Mouse (Mus musculus): Measurements from ENCODE around the gene Gab2. TPM values are rescaled to one million over a fixed set of nuclear protein-coding genes. Genes with fewer than 3 reads are reported as not detected.
"Not testable (repeated sequence)": the region's sequence is repeated elsewhere in the genome, so short reads cannot be mapped to it uniquely, and the experiment has no call there.

Gene Gab2
- polyA plus RNA-seq, 1 experiment from 2014 or later: 3.4 TPM

DNA sequence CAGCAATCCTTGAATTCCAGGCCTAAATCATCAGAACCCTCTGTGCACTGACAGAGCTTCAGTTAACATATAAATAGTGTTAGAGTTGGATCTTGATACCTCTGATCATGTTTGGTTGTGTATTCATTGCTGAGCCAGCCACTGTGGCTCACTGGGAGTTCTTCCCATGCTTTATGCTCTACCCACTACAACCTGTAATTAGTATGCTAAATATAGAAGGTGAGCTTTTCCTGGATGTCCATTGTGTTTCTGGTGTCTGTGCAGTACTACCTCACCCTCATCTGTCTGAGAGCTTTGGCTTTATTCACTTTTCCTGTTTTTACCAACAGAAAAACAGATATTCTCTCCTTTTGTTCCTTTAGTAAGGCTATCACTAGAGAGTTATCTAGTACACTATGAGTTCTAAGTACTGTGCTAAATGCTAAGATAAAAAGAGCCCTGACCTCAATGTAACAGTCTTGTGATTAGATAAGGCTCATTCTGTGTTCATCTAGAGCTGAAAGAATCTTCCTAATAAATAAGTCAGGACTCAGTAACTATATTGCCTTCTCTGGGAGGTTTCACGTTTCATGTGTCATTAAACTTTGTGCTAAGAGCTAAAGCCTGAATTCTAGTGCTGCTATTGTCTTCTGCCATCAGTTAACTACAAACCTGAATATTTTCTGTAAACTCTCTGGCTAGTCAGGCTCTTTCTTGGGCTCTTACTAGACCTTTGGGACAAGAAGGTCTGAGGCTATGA is 127.6 kb downstream of the Gab2 start:
- Histone ChIP-seq H3K9me3 (ENCODE audit: control insufficient read depth, low read length) (no peaks in the 10 kb centered on the region), H3K4me3 (ENCODE audit: low read depth, low read length) (no peak overlapping the region), H3K27me3 (ENCODE audit: control insufficient read depth, insufficient read depth, low read length) (no peaks in the 10 kb centered on the region), H3K36me3 (ENCODE audit: control insufficient read depth, insufficient read depth, low read length) (no peaks in the 10 kb centered on the region), H3K4me2 (replicated peaks; ENCODE audit: low read depth) (no peak overlapping the region), H3K4me1 (replicated peaks; ENCODE audit: control insufficient read depth, insufficient read depth) (no peaks in the 10 kb centered on the region), H3K27ac (replicated peaks) (no peak overlapping the region), H3K9ac (ENCODE audit: low read length) (no peak overlapping the region)
- DNase-seq (ENCODE audit: low spot score): no peak
- 74% methylated on average over 1 of the region's 1 CpGs for WGBS
- no peak for ATAC-seq (ENCODE audit: low FRiP score, low TSS enrichment)
- TF ChIP-seq EP300 (optimal IDR thresholded peaks at IDR 0.05) (no peak), CTCF (IDR thresholded peaks at IDR 0.05; ENCODE audit: low read depth) (no peak)

DNA sequence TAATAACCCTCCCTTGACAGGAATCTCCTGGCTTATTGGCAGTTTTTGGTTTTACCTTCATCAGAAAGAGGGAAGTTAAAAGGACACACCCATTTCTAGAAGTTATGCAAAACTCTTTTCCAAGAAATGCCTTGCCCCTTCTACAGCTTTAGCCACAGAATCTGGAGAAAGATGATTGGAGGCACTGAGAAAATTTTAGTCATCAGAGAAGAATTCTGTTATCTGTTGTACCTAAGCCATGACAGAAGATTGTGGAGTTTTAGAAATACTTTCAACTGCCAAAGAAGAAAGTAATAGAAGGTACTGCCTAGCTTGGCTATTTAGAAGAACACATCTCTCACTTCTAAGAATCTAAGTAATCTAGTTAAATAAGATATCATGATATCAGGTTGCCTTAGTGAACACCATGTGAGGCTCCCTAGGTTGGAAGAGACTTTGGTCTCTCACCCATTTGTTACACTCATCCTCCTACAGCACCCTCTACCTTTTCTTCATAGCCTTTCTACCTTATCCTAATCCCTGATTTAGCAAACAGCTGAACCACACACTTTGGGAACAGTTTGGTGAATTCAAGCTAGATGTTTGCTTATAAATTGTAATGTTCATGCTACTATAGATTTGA is 128.8 kb downstream of the Gab2 start:
- Histone ChIP-seq H3K27ac (replicated peaks) (no peak overlapping the region), H3K36me3 (ENCODE audit: control insufficient read depth, insufficient read depth, low read length) (no peaks in the 10 kb centered on the region), H3K4me1 (replicated peaks; ENCODE audit: control insufficient read depth, insufficient read depth) (no peaks in the 10 kb centered on the region), H3K9me3 (ENCODE audit: control insufficient read depth, low read length) (no peaks in the 10 kb centered on the region), H3K4me2 (replicated peaks; ENCODE audit: low read depth) (no peak overlapping the region), H3K4me3 (ENCODE audit: low read depth, low read length) (no peak overlapping the region), H3K9ac (ENCODE audit: low read length) (no peak overlapping the region), H3K27me3 (ENCODE audit: control insufficient read depth, insufficient read depth, low read length) (no peaks in the 10 kb centered on the region)
- ATAC-seq (ENCODE audit: low FRiP score, low TSS enrichment): no peak
- TF ChIP-seq CTCF (IDR thresholded peaks at IDR 0.05; ENCODE audit: low read depth) (no peak), EP300 (optimal IDR thresholded peaks at IDR 0.05) (no peak)
- no peak for DNase-seq (ENCODE audit: low spot score)

DNA sequence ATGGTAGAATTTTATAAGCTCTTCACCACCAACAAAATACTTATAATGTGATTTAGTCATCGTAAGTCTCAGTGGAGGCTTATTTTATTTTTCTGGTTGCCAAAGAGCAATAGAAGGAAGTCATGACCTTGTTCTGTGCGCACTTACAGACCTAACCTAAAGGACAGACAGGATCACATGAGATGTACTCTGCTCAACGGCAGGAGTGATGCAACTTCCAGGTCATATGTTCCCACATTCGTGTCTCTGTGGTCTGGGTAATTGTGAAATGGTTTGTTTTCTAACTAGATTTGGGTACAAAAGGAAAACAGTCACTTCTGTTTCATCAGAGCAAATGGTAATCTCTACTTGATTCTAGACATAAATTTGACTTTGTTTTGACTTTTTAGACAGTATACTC is 129.7 kb downstream of the Gab2 start:
- Histone ChIP-seq H3K27me3 (ENCODE audit: control insufficient read depth, insufficient read depth, low read length) (no peaks in the 10 kb centered on the region), H3K9me3 (ENCODE audit: control insufficient read depth, low read length) (no peaks in the 10 kb centered on the region), H3K4me3 (ENCODE audit: low read depth, low read length) (no peak overlapping the region), H3K4me2 (replicated peaks; ENCODE audit: low read depth) (no peak overlapping the region), H3K4me1 (replicated peaks; ENCODE audit: control insufficient read depth, insufficient read depth) (no peaks in the 10 kb centered on the region), H3K36me3 (ENCODE audit: control insufficient read depth, insufficient read depth, low read length) (no peaks in the 10 kb centered on the region), H3K9ac (ENCODE audit: low read length) (no peak overlapping the region), H3K27ac (replicated peaks) (no peak overlapping the region)
- DNase-seq (ENCODE audit: low spot score): no peak
- ATAC-seq (ENCODE audit: low FRiP score, low TSS enrichment): no peak
- WGBS: 66% methylated on average over 4 of the region's 4 CpGs
- no peak for TF ChIP-seq EP300 (optimal IDR thresholded peaks at IDR 0.05)
- no peak for TF ChIP-seq CTCF (IDR thresholded peaks at IDR 0.05; ENCODE audit: low read depth)

DNA sequence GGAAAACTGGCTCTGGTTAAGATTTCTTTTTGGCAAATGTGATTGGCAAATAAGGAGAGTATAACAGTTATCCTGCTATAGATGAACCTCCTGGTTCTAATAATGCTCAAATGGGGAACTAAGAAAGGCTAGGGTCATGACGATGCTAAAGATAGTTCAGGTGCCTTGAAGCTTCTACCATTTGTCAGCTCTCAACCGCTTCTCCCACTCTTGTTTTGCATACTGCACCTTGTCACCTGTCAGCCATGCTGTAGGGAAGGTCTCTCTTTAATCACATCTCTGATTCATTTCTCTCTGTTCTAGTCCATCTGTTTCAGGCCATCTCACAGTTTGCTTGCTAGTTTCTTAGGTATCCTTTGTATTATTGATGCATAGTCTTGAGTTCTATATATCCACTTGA is 142.4 kb downstream of the Gab2 start:
- Histone ChIP-seq H3K4me3 (ENCODE audit: low read depth, low read length) (no peak overlapping the region), H3K4me2 (replicated peaks; ENCODE audit: low read depth) (no peak overlapping the region), H3K36me3 (ENCODE audit: control insufficient read depth, insufficient read depth, low read length) (no peaks in the 10 kb centered on the region), H3K9ac (ENCODE audit: low read length) (no peak overlapping the region), H3K4me1 (replicated peaks; ENCODE audit: control insufficient read depth, insufficient read depth) (no peaks in the 10 kb centered on the region), H3K27ac (replicated peaks) (no peak overlapping the region), H3K27me3 (ENCODE audit: control insufficient read depth, insufficient read depth, low read length) (no peaks in the 10 kb centered on the region), H3K9me3 (ENCODE audit: control insufficient read depth, low read length) (no peaks in the 10 kb centered on the region)
- ATAC-seq (ENCODE audit: low FRiP score, low TSS enrichment) (no peak), DNase-seq (ENCODE audit: low spot score) (no peak)
- TF ChIP-seq CTCF (IDR thresholded peaks at IDR 0.05; ENCODE audit: low read depth) (no peak), EP300 (optimal IDR thresholded peaks at IDR 0.05) (no peak)
- WGBS: 92% methylated on average over 2 of the region's 2 CpGs

DNA sequence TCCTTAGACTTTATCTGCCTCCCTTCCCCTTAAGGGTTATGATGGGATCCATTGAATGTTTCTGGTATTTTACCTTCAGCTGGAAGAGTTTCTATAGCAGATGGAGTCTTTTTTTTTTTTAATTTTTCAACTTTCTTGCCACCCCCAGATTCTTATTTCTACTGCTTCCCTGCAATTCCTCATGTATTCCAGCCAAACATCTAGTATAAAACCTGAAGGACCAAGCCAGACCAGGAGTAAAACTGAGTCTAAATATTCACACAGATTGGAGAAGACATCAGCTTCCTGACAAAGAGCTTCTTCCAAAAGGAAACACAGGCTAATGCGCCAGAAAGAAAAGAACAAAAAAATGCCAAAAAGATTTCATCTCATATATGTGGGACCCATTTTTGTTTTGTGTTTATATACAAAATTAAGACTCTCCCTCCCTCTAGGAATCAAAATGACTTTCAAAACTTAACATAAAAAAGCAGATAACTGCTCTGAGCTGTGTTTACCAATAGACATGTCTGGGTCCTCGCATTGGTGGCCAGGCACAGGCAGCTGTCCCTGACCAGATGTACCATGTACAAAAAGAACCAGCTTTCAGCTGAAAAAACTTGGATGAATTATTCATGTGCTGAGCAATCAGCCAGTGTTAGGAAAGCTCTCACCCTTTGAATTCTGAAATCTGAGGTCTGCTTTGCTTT is 164.0 kb downstream of the Gab2 start:
- DNase-seq (ENCODE audit: low spot score) (no peak), ATAC-seq (ENCODE audit: low FRiP score, low TSS enrichment) (no peak)
- H3K4me2 ChIP-seq (replicated peaks; ENCODE audit: low read depth): no peak overlapping the region
- no peak overlapping the region for H3K9ac ChIP-seq (ENCODE audit: low read length)
- 0 out of 2 replicates have a peak, but pooled peaks cover 2% of the 10 kb centered on the region for H3K36me3 ChIP-seq (ENCODE audit: control insufficient read depth, insufficient read depth, low read length)
- TF ChIP-seq EP300 (optimal IDR thresholded peaks at IDR 0.05) (no peak), CTCF (IDR thresholded peaks at IDR 0.05; ENCODE audit: low read depth) (no peak)
- no peaks in the 10 kb centered on the region for H3K4me1 ChIP-seq (replicated peaks; ENCODE audit: control insufficient read depth, insufficient read depth)
- H3K27me3 ChIP-seq (ENCODE audit: control insufficient read depth, insufficient read depth, low read length): no peaks in the 10 kb centered on the region
- no peak overlapping the region for H3K4me3 ChIP-seq (ENCODE audit: low read depth, low read length)
- 73% methylated on average over 2 of the region's 2 CpGs for WGBS
- no peak overlapping the region for H3K27ac ChIP-seq (replicated peaks)
- H3K9me3 ChIP-seq (ENCODE audit: control insufficient read depth, low read length): no peaks in the 10 kb centered on the region

DNA sequence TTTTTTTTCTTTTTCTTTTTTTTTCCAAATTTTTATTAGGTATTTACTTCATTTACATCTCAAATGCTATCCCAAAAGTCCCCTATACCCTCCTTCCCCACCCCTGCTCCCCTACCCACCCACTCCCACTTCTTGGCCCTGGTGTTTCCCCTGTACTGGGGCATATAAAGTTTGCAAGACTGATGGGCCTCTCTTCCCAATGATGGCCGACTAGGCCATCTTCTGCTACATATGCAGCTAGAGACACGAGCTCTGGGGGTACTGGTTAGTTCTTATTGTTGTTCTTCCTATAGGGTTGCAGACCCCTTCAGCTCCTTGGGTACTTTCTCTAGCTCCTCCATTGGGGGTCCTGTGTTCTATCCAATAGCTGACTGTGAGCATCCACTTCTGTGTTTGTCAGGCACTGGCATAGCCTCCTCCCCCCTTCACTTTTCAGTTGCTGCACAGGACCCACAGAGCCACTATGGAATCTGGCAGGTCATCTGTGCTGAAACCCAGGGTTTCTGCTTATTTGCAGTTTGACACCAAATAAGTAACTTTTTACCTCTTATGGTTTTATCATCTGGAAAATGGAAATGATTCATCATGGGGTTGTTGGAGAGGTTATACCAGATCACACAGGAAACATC is 164.7 kb downstream of the Gab2 start:
- not testable (repeated sequence) for H3K36me3 ChIP-seq (ENCODE audit: control insufficient read depth, insufficient read depth, low read length); ATAC-seq (ENCODE audit: low FRiP score, low TSS enrichment); H3K4me1 ChIP-seq (replicated peaks; ENCODE audit: control insufficient read depth, insufficient read depth); DNase-seq (ENCODE audit: low spot score); H3K9ac ChIP-seq (ENCODE audit: low read length); H3K27ac ChIP-seq (replicated peaks); H3K4me3 ChIP-seq (ENCODE audit: low read depth, low read length); H3K27me3 ChIP-seq (ENCODE audit: control insufficient read depth, insufficient read depth, low read length); H3K4me2 ChIP-seq (replicated peaks; ENCODE audit: low read depth); H3K9me3 ChIP-seq (ENCODE audit: control insufficient read depth, low read length)
- WGBS: 75% methylated on average over 2 of the region's 2 CpGs
